Mouse (Mus musculus): Measurements from ENCODE around the gene Reps2.

GRCm38 (mm10) chrX:162510426-162510980, 132.9 kb downstream of the Reps2 start:
- TF ChIP-seq CTCF (IDR thresholded peaks at IDR 0.05; ENCODE audit: low read depth, low read length) (no peak), GATA1 (IDR thresholded peaks at IDR 0.05; ENCODE audit: borderline replicate concordance, low read length) (no peak), GATA2 (IDR thresholded peaks at IDR 0.05; ENCODE audit: borderline replicate concordance, low read depth, low read length) (no peak), TAL1 (conservative IDR thresholded peaks at IDR 0.05; ENCODE audit: low read depth, low read length) (no peak), POLR2AphosphoS5 (IDR thresholded peaks at IDR 0.05; ENCODE audit: insufficient replicate concordance, low read depth, low read length) (no peak)
